7 mouse cellular contexts compared by ENCODE assay signal in the genomic region with DNA sequence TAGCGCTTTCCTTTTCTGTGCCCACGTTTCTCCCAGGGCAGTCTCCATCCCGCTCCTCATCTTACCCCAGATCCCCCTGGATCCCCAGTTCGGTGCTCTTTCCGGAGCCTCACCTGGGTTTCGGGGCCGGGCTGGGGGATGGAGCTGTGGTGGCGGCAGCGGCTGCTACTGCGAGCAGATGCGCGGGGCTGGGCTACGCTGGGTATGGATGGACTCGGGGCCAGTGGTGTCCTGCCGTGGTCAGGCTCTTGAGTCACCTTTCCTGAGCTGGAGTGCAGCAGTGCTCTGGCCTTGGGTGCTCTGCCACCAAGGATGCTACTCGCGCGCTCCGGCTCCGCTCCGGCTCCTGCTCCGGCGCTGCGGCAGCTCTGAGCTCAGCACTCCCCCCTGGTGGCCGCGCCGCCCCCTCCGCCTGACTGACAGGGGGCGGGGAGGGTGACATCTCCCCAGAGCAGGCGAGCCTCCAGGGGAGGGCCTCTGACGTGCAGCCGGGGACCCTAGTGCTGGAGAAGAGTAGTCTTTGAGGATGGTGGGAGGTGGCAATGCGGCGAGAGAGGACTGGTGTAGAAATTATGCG. TPM values are rescaled to one million over a fixed set of nuclear protein-coding genes. Genes with fewer than 3 reads are reported as not detected.
A peak's percentile ranks its signal among the peaks of the same experiment; 100 is the strongest.
DNase-seq lines count a peak whose midpoint lies in the region; ATAC-seq lines count a peak whose summit lies in the region.

A gene (minus strand): TSS at position 404 of the 577 bp plus-strand sequence.

- ATAC-seq in forebrain, embryonic 15.5 days (replicated peaks) = peak; percentile 90
- ATAC-seq in hindbrain, embryonic 14.5 days (ENCODE audit: low FRiP score) = peak; percentile 81
- ATAC-seq in midbrain, embryonic 11.5 days (ENCODE audit: low FRiP score) = peak; percentile 83

- peak; percentile 61 for DNase-seq in T-cell, adult 2 months (ENCODE audit: low spot score)
- DNase-seq in cerebellum, adult 11 months = peak; percentile 92
- DNase-seq in hindbrain, embryonic 14.5 days (ENCODE audit: low spot score) = peak; percentile 79
- DNase-seq in left cerebral cortex, postnatal 14 days (ENCODE audit: low spot score in 2 of 2) = peak; percentile 88
- DNase-seq in midbrain, embryonic 11.5 days (ENCODE audit: low spot score, missing footprints) = peak; percentile 95
- peak; percentile 17 to 69 for DNase-seq in spleen, postnatal 10 days (ENCODE audit: low spot score in 2 of 2)

- H3K36me3 ChIP-seq in forebrain, embryonic 15.5 days = no peaks in the 10 kb centered on the region
- no peaks in the 10 kb centered on the region for H3K36me3 ChIP-seq in hindbrain, embryonic 14.5 days (replicated peaks; ENCODE audit: control insufficient read depth, insufficient read depth)
- H3K36me3 ChIP-seq in midbrain, embryonic 11.5 days (ENCODE audit: control insufficient read depth, insufficient read depth, low read length) = no peaks in the 10 kb centered on the region

- peak within 1 kb of the TSS; percentile 91 for H3K4me2 ChIP-seq in forebrain, embryonic 15.5 days (replicated peaks)
- peak within 1 kb of the TSS; percentile 82 for H3K4me2 ChIP-seq in hindbrain, embryonic 14.5 days (replicated peaks)
- H3K4me2 ChIP-seq in midbrain, embryonic 11.5 days = peak within 1 kb of the TSS; percentile 76

- H3K4me3 ChIP-seq in forebrain, embryonic 15.5 days = peak within 1 kb of the TSS; percentile 54
- H3K4me3 ChIP-seq in hindbrain, embryonic 14.5 days (replicated peaks; ENCODE audit: low read length) = peak within 1 kb of the TSS; percentile 63
- peak within 1 kb of the TSS; percentile 36 for H3K4me3 ChIP-seq in midbrain, embryonic 11.5 days (ENCODE audit: low read depth, low read length)

- H3K27me3 ChIP-seq in forebrain, embryonic 15.5 days = peaks cover 23% of the 10 kb centered on the region
- peaks cover 51% of the 10 kb centered on the region for H3K27me3 ChIP-seq in hindbrain, embryonic 14.5 days (ENCODE audit: control insufficient read depth, insufficient read depth, low read length)
- H3K27me3 ChIP-seq in midbrain, embryonic 11.5 days (ENCODE audit: control insufficient read depth, insufficient read depth, low read length) = peaks cover 32% of the 10 kb centered on the region

- no peaks in the 10 kb centered on the region for H3K9me3 ChIP-seq in forebrain, embryonic 15.5 days
- H3K9me3 ChIP-seq in hindbrain, embryonic 14.5 days (ENCODE audit: control insufficient read depth, low read length) = no peaks in the 10 kb centered on the region
- no peaks in the 10 kb centered on the region for H3K9me3 ChIP-seq in midbrain, embryonic 11.5 days (ENCODE audit: control insufficient read depth, low read length)

- H3K27ac ChIP-seq in forebrain, embryonic 15.5 days (replicated peaks) = peak within 1 kb of the TSS; percentile 55; the same call in 1 of the 2 replicates
- peak within 1 kb of the TSS; percentile 71 for H3K27ac ChIP-seq in hindbrain, embryonic 14.5 days
- H3K27ac ChIP-seq in midbrain, embryonic 11.5 days (ENCODE audit: low read depth, low read length) = no peak within 1 kb of the TSS

- intact Hi-C loops in left cerebral cortex, postnatal 14 days (cut with DNase I) = no loop called here

- H3K4me1 ChIP-seq in forebrain, embryonic 15.5 days = peaks cover 22% of the 10 kb centered on the region
- H3K4me1 ChIP-seq in hindbrain, embryonic 14.5 days (replicated peaks; ENCODE audit: control insufficient read depth, insufficient read depth, low read length) = peaks cover 18% of the 10 kb centered on the region
- H3K4me1 ChIP-seq in midbrain, embryonic 11.5 days (ENCODE audit: control insufficient read depth, insufficient read depth, low read length) = peaks cover 14% of the 10 kb centered on the region

- under 1% methylated on average over 35 of the region's 35 CpGs for WGBS in forebrain, embryonic 15.5 days
- WGBS in hindbrain, embryonic 14.5 days = under 1% methylated on average over 35 of the region's 35 CpGs
- WGBS in midbrain, embryonic 11.5 days = 1% methylated on average over 35 of the region's 35 CpGs

- H3K9ac ChIP-seq in forebrain, embryonic 15.5 days (replicated peaks) = peak within 1 kb of the TSS; percentile 62
- peak within 1 kb of the TSS; percentile 78 for H3K9ac ChIP-seq in hindbrain, embryonic 14.5 days
- peak within 1 kb of the TSS; percentile 9 for H3K9ac ChIP-seq in midbrain, embryonic 11.5 days (ENCODE audit: low read length)

RNA-seq across cellular contexts. Expression of the gene that starts here (rescaled TPM):
- 23.3 and 25.0 TPM in 2 replicates for polyA plus RNA-seq in forebrain, embryonic 15.5 days (2015; fragmentation: Nextera tagmentation; extraction: Ambion mirVana)
- 78.0 and 103 TPM in 2 replicates for polyA plus RNA-seq in hindbrain, embryonic 14.5 days (2014; fragmentation: Nextera tagmentation; extraction: Ambion mirVana)
- 100 to 1,000 TPM; 873 to 922 TPM for total RNA-seq in left cerebral cortex, postnatal 14 days (2021)
- polyA plus RNA-seq in midbrain, embryonic 11.5 days (2014; fragmentation: Nextera tagmentation; extraction: Ambion mirVana) = 1.3 TPM in 2 replicates

Comparison
In these comparisons a context has a peak if more than half of its experiments do, and no peak if none do; other contexts are left out.
1. RNA of the gene that starts here (polyA plus RNA-seq): 78.0 to 103 TPM in hindbrain, embryonic 14.5 days and 23.3 to 25.0 TPM in forebrain, embryonic 15.5 days; 1.3 TPM in midbrain, embryonic 11.5 days; every median in the first group is over 10 times any median in the second.
2. DNase-seq: peak in every context shown above with its lines; median percentile 95 in midbrain, embryonic 11.5 days; 92 in cerebellum, adult 11 months; 88 in left cerebral cortex, postnatal 14 days; 79 in hindbrain, embryonic 14.5 days; 61 in T-cell, adult 2 months; 43 in spleen, postnatal 10 days.
3. H3K9ac ChIP-seq: peak in every context shown above with its lines; median percentile 78 in hindbrain, embryonic 14.5 days; 62 in forebrain, embryonic 15.5 days; 9 in midbrain, embryonic 11.5 days.
4. Peak in every context shown above with its lines, with median percentiles within 50 percentile points of each other: ATAC-seq, H3K4me2 ChIP-seq and H3K4me3 ChIP-seq.